Mouse (Mus musculus): ENCODE data around the gene Arrdc3.
"Not testable (repeated sequence)": the region's sequence is repeated elsewhere in the genome, so short reads cannot be mapped to it uniquely, and the experiment has no call there.

Arrdc3 gene

GRCm38 (mm10) chr13:80883190-80883589 lies at the start of gene Arrdc3:
Gene Arrdc3 (plus strand): TSS chr13:80883384.
- DNase-seq (ENCODE audit: inconsistent ontology term) = peak; percentile 96

- DNase-seq (ENCODE audit: inconsistent ontology term) = peak; percentile 11
These were observed 21.0 kb upstream of the Arrdc3 start for GRCm38 (mm10) chr13:80862215-80862614.

- no peak for DNase-seq (ENCODE audit: inconsistent ontology term)
These were observed 19.0 kb upstream of the Arrdc3 start for GRCm38 (mm10) chr13:80864195-80864594.

GRCm38 (mm10) chr13:80875126-80875525 lies 8.1 kb upstream of the Arrdc3 start:
- no peak for DNase-seq (ENCODE audit: inconsistent ontology term)

- no peak for DNase-seq (ENCODE audit: inconsistent ontology term)
These were observed 2.4 kb upstream of the Arrdc3 start for GRCm38 (mm10) chr13:80880756-80881155.

- peak; percentile 75 for DNase-seq (ENCODE audit: inconsistent ontology term)
These were observed 1.3 kb upstream of the Arrdc3 start for GRCm38 (mm10) chr13:80881722-80882500.

GRCm38 (mm10) chr13:80882716-80883135 lies 458 bp upstream of the Arrdc3 start:
- DNase-seq (ENCODE audit: inconsistent ontology term) = no peak

- peak; percentile 52 for DNase-seq (ENCODE audit: inconsistent ontology term)
These were observed 629 bp downstream of the Arrdc3 start for GRCm38 (mm10) chr13:80883649-80884376.

- peak; percentile 86 for DNase-seq (ENCODE audit: inconsistent ontology term)
These were observed 1.3 kb downstream of the Arrdc3 start for GRCm38 (mm10) chr13:80884377-80884983.

- peak; percentile 99 for DNase-seq (ENCODE audit: inconsistent ontology term)
These were observed 2.1 kb downstream of the Arrdc3 start for GRCm38 (mm10) chr13:80885103-80885833.

GRCm38 (mm10) chr13:80885834-80886663 lies 2.9 kb downstream of the Arrdc3 start:
- DNase-seq (ENCODE audit: inconsistent ontology term) = peak; percentile 97

- no peak for DNase-seq (ENCODE audit: inconsistent ontology term)
These were observed 3.6 kb downstream of the Arrdc3 start for GRCm38 (mm10) chr13:80886664-80887210.

GRCm38 (mm10) chr13:80887842-80888241 lies 4.7 kb downstream of the Arrdc3 start:
- peak; percentile 31 for DNase-seq (ENCODE audit: inconsistent ontology term)

- DNase-seq (ENCODE audit: inconsistent ontology term) = not testable (repeated sequence)
These were observed 11.7 kb downstream of the Arrdc3 start for GRCm38 (mm10) chr13:80894928-80895327.

- no peak for DNase-seq (ENCODE audit: inconsistent ontology term)
These were observed 14.2 kb downstream of the Arrdc3 start for GRCm38 (mm10) chr13:80897411-80897810.

GRCm38 (mm10) chr13:80898095-80898494 lies 14.9 kb downstream of the Arrdc3 start:
- no peak for DNase-seq (ENCODE audit: inconsistent ontology term)

- DNase-seq (ENCODE audit: inconsistent ontology term) = no peak
These were observed 16.3 kb downstream of the Arrdc3 start for GRCm38 (mm10) chr13:80899435-80900029.

- DNase-seq (ENCODE audit: inconsistent ontology term) = no peak
These were observed 18.2 kb downstream of the Arrdc3 start for GRCm38 (mm10) chr13:80901432-80901831.

- DNase-seq (ENCODE audit: inconsistent ontology term) = peak; percentile 24
These were observed 19.6 kb downstream of the Arrdc3 start for GRCm38 (mm10) chr13:80902796-80903195.

- DNase-seq (ENCODE audit: inconsistent ontology term) = no peak
These were observed 30.2 kb downstream of the Arrdc3 start for GRCm38 (mm10) chr13:80913361-80913760.
